Mouse (Mus musculus): Measurements from ENCODE around the gene Tex44. TPM values are rescaled to one million over a fixed set of nuclear protein-coding genes. Genes with fewer than 3 reads are reported as not detected.

Gene Tex44
- polyA plus RNA-seq, 2 experiments, result not detected

DNA sequence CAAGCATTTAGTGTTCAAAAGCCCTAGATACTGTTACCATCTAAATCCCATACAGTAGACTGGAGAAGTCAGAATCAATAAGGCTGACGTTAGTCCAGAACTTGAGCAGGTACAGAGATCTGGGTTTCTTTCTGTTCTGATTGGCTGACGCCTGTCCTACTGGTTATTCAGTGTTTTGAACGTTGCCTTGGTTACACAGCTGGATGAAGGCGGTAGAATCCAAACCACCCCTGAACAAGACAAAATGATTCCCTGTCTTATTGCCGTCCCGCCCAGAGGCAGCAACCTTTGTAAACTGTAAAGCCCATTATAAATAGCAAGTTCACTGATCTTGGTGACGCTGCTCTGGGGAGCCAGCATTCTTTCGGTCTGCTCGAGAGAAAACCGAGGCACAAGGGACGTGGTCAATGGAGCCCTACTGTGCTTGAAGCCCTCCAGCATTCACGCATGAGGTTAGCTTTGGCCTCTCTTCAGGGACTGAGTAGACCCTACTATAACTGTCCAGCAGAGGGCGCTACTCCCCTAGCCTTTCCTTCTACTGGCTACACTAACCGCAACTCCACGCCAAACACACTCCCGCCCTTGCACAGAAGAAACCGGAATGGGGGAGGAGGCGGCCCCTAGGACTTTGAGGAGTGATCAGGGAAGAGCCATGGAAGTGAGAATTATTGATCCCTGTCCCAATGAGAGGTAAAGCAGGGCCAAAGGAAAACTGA, 14.2 kb downstream of the Tex44 start:
- ATAC-seq (ENCODE audit: low FRiP score, low read depth) (peak; percentile 78), DNase-seq (ENCODE audit: low spot score) (peak; percentile 99)
- peaks cover 26% of the 10 kb centered on the region for H3K4me1 ChIP-seq (ENCODE audit: control insufficient read depth, insufficient read depth, low read length)
- H3K9ac ChIP-seq (ENCODE audit: low read depth, low read length, severe bottlenecking), result peak overlapping the region; percentile 75
- peak overlapping the region; percentile 100 for H3K27ac ChIP-seq (replicated peaks; ENCODE audit: low read depth, low read length)
- WGBS, result 3% methylated on average over 18 of the region's 18 CpGs
- 0 out of 2 replicates have a peak, but pooled peaks have one; percentile 10 for TF ChIP-seq POLR2A (IDR thresholded peaks at IDR 0.05; ENCODE audit: borderline replicate concordance, extremely low read depth, insufficient read depth, insufficient read length)
- H3K9me3 ChIP-seq (ENCODE audit: control insufficient read depth, low read length), result no peaks in the 10 kb centered on the region
- peak overlapping the region; percentile 37 for H3K4me3 ChIP-seq (replicated peaks; ENCODE audit: low read length)
- H3K36me3 ChIP-seq (ENCODE audit: control insufficient read depth, insufficient read depth, low read length), result no peaks in the 10 kb centered on the region
- no peaks in the 10 kb centered on the region for H3K27me3 ChIP-seq (ENCODE audit: control insufficient read depth, insufficient read depth, low read length)
- H3K4me2 ChIP-seq (replicated peaks; ENCODE audit: low read depth, low read length, severe bottlenecking), result peak overlapping the region; percentile 95

DNA sequence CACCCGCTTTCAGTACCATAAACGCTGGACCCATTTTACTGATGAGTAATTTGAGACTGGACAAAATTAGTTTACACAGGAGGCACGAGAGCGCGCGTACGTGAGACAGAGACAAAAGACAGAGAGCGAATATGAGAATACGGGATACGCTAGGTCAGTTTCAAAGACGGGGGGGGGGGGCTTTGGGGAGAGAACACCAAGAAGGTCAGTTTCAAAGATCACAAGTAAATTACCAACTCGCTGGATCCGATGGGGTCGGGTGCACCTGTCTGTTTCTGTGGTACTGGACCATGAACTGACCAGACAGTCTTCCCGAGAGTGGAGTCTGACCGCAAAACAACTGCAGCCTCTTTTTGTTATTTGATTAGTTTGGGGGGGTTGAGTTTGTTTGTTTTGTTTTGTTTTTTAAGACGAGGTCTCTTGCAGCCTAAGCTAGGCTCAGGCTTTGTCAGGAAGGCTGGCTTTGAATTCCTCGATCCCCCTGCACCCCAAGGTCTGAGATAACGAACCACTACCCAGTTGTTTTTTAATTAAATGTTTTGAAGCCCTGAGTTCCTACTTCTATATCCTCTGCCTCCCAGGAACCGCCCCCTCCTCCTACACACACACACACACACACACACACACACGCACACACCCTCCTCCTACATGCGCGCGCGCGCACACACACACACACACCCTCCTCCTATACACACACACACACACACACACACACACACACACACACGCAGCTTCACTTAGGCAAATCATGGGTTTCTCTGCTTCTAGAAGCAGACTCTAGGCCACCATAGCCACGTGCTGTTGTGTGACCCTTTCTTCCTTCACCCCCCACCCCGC, 15.0 kb downstream of the Tex44 start:
- Histone ChIP-seq H3K9ac (ENCODE audit: low read depth, low read length, severe bottlenecking) (peak overlapping the region; percentile 75), H3K4me3 (replicated peaks; ENCODE audit: low read length) (peak overlapping the region; percentile 37), H3K27me3 (ENCODE audit: control insufficient read depth, insufficient read depth, low read length) (no peaks in the 10 kb centered on the region), H3K4me1 (ENCODE audit: control insufficient read depth, insufficient read depth, low read length) (peaks cover 19% of the 10 kb centered on the region), H3K4me2 (replicated peaks; ENCODE audit: low read depth, low read length, severe bottlenecking) (peak overlapping the region; percentile 95), H3K27ac (replicated peaks; ENCODE audit: low read depth, low read length) (peak overlapping the region; percentile 100), H3K9me3 (ENCODE audit: control insufficient read depth, low read length) (no peaks in the 10 kb centered on the region), H3K36me3 (ENCODE audit: control insufficient read depth, insufficient read depth, low read length) (no peaks in the 10 kb centered on the region)
- no peak for TF ChIP-seq POLR2A (IDR thresholded peaks at IDR 0.05; ENCODE audit: borderline replicate concordance, extremely low read depth, insufficient read depth, insufficient read length)
- DNase-seq (ENCODE audit: low spot score), result peak; percentile 71
- peak; percentile 39 for ATAC-seq (ENCODE audit: low FRiP score, low read depth)
- under 1% methylated on average over 29 of the region's 29 CpGs for WGBS

DNA sequence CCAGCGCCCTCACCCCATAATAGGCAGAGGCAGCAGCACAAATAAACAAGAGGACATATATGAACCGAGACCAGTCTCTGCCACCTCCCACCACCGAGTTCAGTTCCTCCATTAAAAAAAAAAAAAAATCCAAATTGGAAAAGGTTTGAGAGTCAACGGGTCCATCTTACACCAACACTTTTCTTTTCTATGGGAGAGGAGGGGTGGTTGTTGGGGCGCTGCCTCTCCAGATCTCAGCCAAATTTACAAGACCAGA, 15.5 kb downstream of the Tex44 start:
- peak overlapping the region; percentile 100 for H3K27ac ChIP-seq (replicated peaks; ENCODE audit: low read depth, low read length)
- H3K9ac ChIP-seq (ENCODE audit: low read depth, low read length, severe bottlenecking), result peak overlapping the region; percentile 75
- DNase-seq (ENCODE audit: low spot score) (no peak), ATAC-seq (ENCODE audit: low FRiP score, low read depth) (no peak)
- no peaks in the 10 kb centered on the region for H3K9me3 ChIP-seq (ENCODE audit: control insufficient read depth, low read length)
- H3K27me3 ChIP-seq (ENCODE audit: control insufficient read depth, insufficient read depth, low read length), result no peaks in the 10 kb centered on the region
- no peaks in the 10 kb centered on the region for H3K36me3 ChIP-seq (ENCODE audit: control insufficient read depth, insufficient read depth, low read length)
- peak overlapping the region; percentile 95 for H3K4me2 ChIP-seq (replicated peaks; ENCODE audit: low read depth, low read length, severe bottlenecking)
- peak; percentile 30; the same call in 1 of the 2 replicates for TF ChIP-seq POLR2A (IDR thresholded peaks at IDR 0.05; ENCODE audit: borderline replicate concordance, extremely low read depth, insufficient read depth, insufficient read length)
- H3K4me1 ChIP-seq (ENCODE audit: control insufficient read depth, insufficient read depth, low read length), result peaks cover 19% of the 10 kb centered on the region
- 3% methylated on average over 5 of the region's 5 CpGs for WGBS
- H3K4me3 ChIP-seq (replicated peaks; ENCODE audit: low read length), result peak overlapping the region; percentile 37

DNA sequence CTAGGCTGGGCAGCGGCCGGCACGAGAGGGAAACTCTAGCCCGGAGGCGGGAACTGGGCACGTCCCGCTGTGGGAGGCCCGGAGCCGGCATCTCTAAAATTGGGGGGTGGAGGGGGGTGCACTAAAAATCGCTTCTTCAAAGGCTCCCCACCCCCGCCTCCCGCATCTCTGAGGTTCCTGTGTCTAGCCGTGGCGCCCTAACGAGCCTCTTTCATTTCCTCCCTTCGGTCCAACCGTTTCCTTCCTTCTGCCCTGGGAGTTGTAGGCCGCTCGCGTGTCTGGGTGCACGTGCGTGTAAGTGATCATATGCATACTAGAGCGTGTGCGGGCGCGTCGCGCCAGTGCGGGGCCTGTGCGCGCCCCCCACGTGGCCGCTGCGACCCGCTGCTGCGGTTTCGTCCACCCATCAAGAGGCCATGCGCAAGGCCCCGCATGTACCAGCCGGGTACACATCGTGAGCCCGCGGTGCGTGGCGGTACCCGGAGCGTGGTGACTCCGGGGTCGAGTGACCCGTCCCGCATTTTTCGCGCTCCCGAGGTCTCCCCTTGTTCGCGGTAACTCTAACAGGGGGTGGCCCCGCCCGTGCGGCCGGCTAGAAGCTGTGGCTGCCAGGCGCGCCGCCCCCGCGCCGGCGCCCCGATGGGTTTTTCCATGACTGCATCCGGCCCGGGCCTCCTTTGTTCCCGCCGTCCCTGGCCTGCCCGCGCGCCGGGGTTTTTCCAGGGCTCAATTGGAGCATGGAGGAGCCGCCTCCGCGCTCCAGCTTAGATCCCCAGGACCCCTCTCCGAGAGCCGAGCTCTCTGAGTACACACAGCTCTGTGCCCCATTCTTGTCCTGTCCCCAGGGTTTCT, 16.1 kb downstream of the Tex44 start:
- DNase-seq (ENCODE audit: low spot score) (peak; percentile 91), ATAC-seq (ENCODE audit: low FRiP score, low read depth) (peak; percentile 70)
- H3K36me3 ChIP-seq (ENCODE audit: control insufficient read depth, insufficient read depth, low read length), result no peaks in the 10 kb centered on the region
- peak; percentile 32; the same call in 1 of the 2 replicates for TF ChIP-seq POLR2A (IDR thresholded peaks at IDR 0.05; ENCODE audit: borderline replicate concordance, extremely low read depth, insufficient read depth, insufficient read length)
- peaks cover 19% of the 10 kb centered on the region for H3K4me1 ChIP-seq (ENCODE audit: control insufficient read depth, insufficient read depth, low read length)
- no peaks in the 10 kb centered on the region for H3K27me3 ChIP-seq (ENCODE audit: control insufficient read depth, insufficient read depth, low read length)
- H3K27ac ChIP-seq (replicated peaks; ENCODE audit: low read depth, low read length), result peak overlapping the region; percentile 100
- peak overlapping the region; percentile 37 for H3K4me3 ChIP-seq (replicated peaks; ENCODE audit: low read length)
- 0% methylated on average over 77 of the region's 81 CpGs for WGBS
- H3K9ac ChIP-seq (ENCODE audit: low read depth, low read length, severe bottlenecking), result peak overlapping the region; percentile 75
- no peaks in the 10 kb centered on the region for H3K9me3 ChIP-seq (ENCODE audit: control insufficient read depth, low read length)
- H3K4me2 ChIP-seq (replicated peaks; ENCODE audit: low read depth, low read length, severe bottlenecking), result peak overlapping the region; percentile 95

DNA sequence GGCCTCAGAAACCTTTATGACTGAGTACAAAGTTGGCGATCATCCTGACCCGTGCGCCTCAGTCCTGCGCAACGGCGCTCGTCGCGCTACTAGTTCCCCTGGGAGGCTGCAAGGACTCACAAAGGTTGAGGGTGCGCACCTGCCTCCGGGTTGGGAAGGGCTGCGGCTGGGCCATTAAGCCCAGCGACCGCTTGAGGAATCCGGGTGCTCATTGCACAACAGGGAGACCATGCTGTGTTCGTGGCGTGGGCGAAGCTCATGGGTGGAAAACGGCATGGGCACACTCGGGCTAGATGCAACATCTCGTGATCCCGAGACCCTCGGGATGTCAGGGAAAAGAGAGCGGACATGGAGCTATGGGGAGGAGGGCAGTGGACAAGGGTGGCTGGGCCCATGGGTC, 16.7 kb downstream of the Tex44 start:
- Histone ChIP-seq H3K4me1 (ENCODE audit: control insufficient read depth, insufficient read depth, low read length) (peaks cover 24% of the 10 kb centered on the region), H3K27ac (replicated peaks; ENCODE audit: low read depth, low read length) (peak overlapping the region; percentile 100), H3K4me3 (replicated peaks; ENCODE audit: low read length) (peak overlapping the region; percentile 37), H3K36me3 (ENCODE audit: control insufficient read depth, insufficient read depth, low read length) (no peaks in the 10 kb centered on the region), H3K9ac (ENCODE audit: low read depth, low read length, severe bottlenecking) (peak overlapping the region; percentile 75), H3K9me3 (ENCODE audit: control insufficient read depth, low read length) (no peaks in the 10 kb centered on the region), H3K27me3 (ENCODE audit: control insufficient read depth, insufficient read depth, low read length) (no peaks in the 10 kb centered on the region), H3K4me2 (replicated peaks; ENCODE audit: low read depth, low read length, severe bottlenecking) (peak overlapping the region; percentile 95)
- WGBS, result 2% methylated on average over 24 of the region's 24 CpGs
- DNase-seq (ENCODE audit: low spot score) (no peak), ATAC-seq (ENCODE audit: low FRiP score, low read depth) (peak; percentile 11; the same call in 1 of the 2 replicates)
- peak; percentile 55; the same call in 1 of the 2 replicates for TF ChIP-seq POLR2A (IDR thresholded peaks at IDR 0.05; ENCODE audit: borderline replicate concordance, extremely low read depth, insufficient read depth, insufficient read length)
